15 mouse cellular contexts compared by ENCODE assay signal in the genomic region with DNA sequence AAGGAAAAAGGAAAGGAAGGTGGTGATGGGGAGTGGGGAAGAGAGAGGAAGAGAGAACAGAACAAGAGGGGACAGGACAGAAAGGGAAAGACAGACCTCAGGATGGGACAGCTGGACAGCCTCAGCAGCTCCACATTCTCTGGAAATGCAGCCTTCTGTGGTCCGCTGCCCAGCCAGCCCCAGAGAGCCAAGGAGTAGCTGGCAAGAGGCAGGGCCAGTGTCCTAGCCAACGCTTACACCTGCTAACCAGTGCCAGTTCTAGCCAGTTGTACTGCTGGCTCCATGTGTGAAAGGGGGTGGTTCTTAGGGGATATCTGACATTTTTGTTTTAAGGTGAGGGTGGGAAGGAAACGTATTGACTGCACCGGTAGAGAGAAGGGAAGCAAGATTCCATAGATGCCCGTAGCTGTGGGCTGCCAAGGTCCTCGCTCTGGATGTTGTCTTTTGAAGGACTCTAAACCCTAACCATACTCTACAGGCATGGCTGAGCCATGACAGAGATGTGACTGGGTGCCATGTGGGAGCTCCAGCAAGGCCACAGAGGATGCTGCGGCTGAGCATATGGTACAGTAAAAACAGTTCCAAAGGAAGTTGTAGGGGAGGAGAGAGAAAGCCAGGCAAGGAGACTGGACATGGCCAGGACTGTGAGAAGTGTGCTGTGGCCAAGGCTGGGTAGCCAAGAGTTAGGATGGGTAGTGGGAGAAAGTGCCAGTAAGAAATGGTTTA.
DNase-seq lines count a peak whose midpoint lies in the region; ATAC-seq and TF ChIP-seq lines count a peak whose summit lies in the region.
"Had no signal": no experiment of that assay in that cellular context is flagged by ENCODE, and none has a peak within 500 bp of the region (broad histone marks: within the 10 kb centered on the region; RNA-seq: fewer than 3 reads in every experiment).

No protein-coding gene starts in this region.

- peaks cover 4% of the 10 kb centered on the region for H3K4me1 ChIP-seq in heart, embryonic 11.5 days (ENCODE audit: control insufficient read depth, insufficient read depth, low read length)
- H3K4me1 ChIP-seq: lung, embryonic 15.5 days; megakaryocyte, embryonic 14.5 days had no signal

- peaks cover 3% of the 10 kb centered on the region; the same call in 1 of the 2 replicates for H3K9me3 ChIP-seq in heart, embryonic 11.5 days (replicated peaks; ENCODE audit: control insufficient read depth, low read length)
- H3K9me3 ChIP-seq: lung, embryonic 15.5 days; neural tube, embryonic 15.5 days had no signal

- H3K27ac ChIP-seq in heart, embryonic 11.5 days (ENCODE audit: low read depth, low read length): no peak overlapping the region
- H3K27ac ChIP-seq in left cerebral cortex, adult 2 months: peak overlapping the region; percentile 59; the same call in 1 of the 2 replicates
- H3K27ac ChIP-seq: lung, embryonic 15.5 days; neural tube, embryonic 15.5 days had no signal

- no peaks in the 10 kb centered on the region for H3K36me3 ChIP-seq in heart, embryonic 11.5 days (ENCODE audit: control insufficient read depth, insufficient read depth, low read length)
- H3K36me3 ChIP-seq: neural tube, embryonic 15.5 days had no signal

- DNase-seq in heart, adult 18-20 months: peak; percentile 12 to 39
- DNase-seq in left cerebral cortex, adult 2 months (ENCODE audit: extremely low spot score in 1 of 2, low spot score in 2 of 2): no peak
- DNase-seq in left cerebral cortex, postnatal 25 days (ENCODE audit: low spot score in 2 of 2): no peak
- peak; percentile 88 for DNase-seq in cerebellum, adult 9-11 months
- peak; percentile 79 for DNase-seq in gastrocnemius, postnatal 25 days
- no peak for DNase-seq in urinary bladder, postnatal 36 days (ENCODE audit: low spot score in 2 of 2)
- DNase-seq: B cell, adult 2 months; right cerebral cortex, adult 18-20 months had no signal

- intact Hi-C loops in left cerebral cortex, adult 2 months (cut with DNase I): no loop called here
- intact Hi-C loops in left cerebral cortex, postnatal 25 days (cut with DNase I): loop anchor here (5.0 kb wide), 1 partner anchor 38 kb away; no protein-coding TSS in a partner anchor

- no peak overlapping the region for H3K4me2 ChIP-seq in heart, embryonic 11.5 days
- H3K4me2 ChIP-seq: lung, embryonic 15.5 days; neural tube, embryonic 15.5 days had no signal

- no peak for TF ChIP-seq CTCF in left cerebral cortex, adult 2 months (IDR thresholded peaks at IDR 0.05)

- H3K9ac ChIP-seq in heart, embryonic 11.5 days (ENCODE audit: low read depth, low read length): no peak overlapping the region
- H3K9ac ChIP-seq: lung, embryonic 15.5 days; neural tube, embryonic 15.5 days had no signal

- H3K4me3 ChIP-seq in heart, embryonic 11.5 days (ENCODE audit: low read depth, low read length): no peak overlapping the region
- H3K4me3 ChIP-seq in left cerebral cortex, adult 2 months: no peak overlapping the region
- H3K4me3 ChIP-seq: lung, embryonic 15.5 days; megakaryocyte, embryonic 14.5 days; neural tube, embryonic 15.5 days had no signal

- no peak for ATAC-seq in heart, embryonic 11.5 days (replicated peaks; ENCODE audit: insufficient number of reproducible peaks, low FRiP score, low TSS enrichment)
- no peak for ATAC-seq in monocyte, adult 5-6 weeks (replicated peaks; ENCODE audit: insufficient number of reproducible peaks, low FRiP score, low TSS enrichment, poor library complexity, severe bottlenecking)
- ATAC-seq: forebrain, embryonic 16.5 days; intestine, postnatal 0 days had no signal

- no peaks in the 10 kb centered on the region for H3K27me3 ChIP-seq in heart, embryonic 11.5 days (ENCODE audit: control insufficient read depth, insufficient read depth, low read length)
- H3K27me3 ChIP-seq: lung, embryonic 15.5 days; megakaryocyte, embryonic 14.5 days; neural tube, embryonic 15.5 days had no signal

- 81% methylated on average over 7 of the region's 7 CpGs for WGBS in heart, embryonic 11.5 days (ENCODE audit: insufficient replicate concordance)

Comparison
In these comparisons a context has a peak if more than half of its experiments do, and no peak if none do; other contexts are left out.
1. DNase-seq: peak in heart, adult 18-20 months (2 of 2), cerebellum, adult 9-11 months (single experiment) and gastrocnemius, postnatal 25 days (single experiment); none in left cerebral cortex, adult 2 months (0 of 2), left cerebral cortex, postnatal 25 days (0 of 2) and urinary bladder, postnatal 36 days (0 of 2).